Mouse (Mus musculus) liver, postnatal 0 days (tissue): ENCODE results near the gene Pacsin1.

Experiments
- CTCF ChIP-seq: sonication (generic); IDR thresholded peaks from 2 replicates; pipeline ENCODE4 v1.5.1; 2016; ENCODE audit warnings: antibody characterized with exemption, low read depth
- EP300 ChIP-seq: IDR thresholded peaks from 2 replicates; pipeline ENCODE4 v1.6.1; 2016; ENCODE audit warnings: antibody characterized with exemption, low read depth, mild to moderate bottlenecking

DNA sequence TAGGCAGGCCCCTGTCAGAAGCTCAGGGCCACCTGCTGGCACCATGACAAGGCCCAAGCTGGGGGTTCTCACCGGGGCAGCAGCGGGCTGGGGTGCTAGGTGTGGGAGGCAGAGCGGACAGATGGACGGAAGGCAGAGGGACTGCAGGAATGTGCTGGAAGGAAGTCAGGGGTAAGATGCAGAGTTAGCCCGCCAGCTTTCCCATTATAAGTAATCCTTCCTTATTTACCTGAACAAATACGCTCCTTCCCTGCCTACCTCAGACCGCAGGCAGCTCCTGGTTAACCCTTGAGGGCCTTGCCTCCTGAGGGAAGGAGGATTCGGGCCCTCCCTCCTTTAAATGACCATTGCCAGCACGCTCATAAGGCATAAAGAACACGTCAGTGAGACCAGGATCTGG, 73.5 kb downstream of the Pacsin1 start, which contains the start of gene Spdef:
- TF ChIP-seq CTCF: no peak
- TF ChIP-seq EP300: no peak
